Mouse (Mus musculus): Measurements from ENCODE around the gene Tll2. TPM values are rescaled to one million over a fixed set of nuclear protein-coding genes. Genes with fewer than 3 reads are reported as not detected.

The Tll2 gene
- polyA plus RNA-seq, 1 experiment from 2014 or later = not detected

GRCm38 (mm10) chr19:41087901-41088300 lies 118.7 kb downstream of the Tll2 start:
- no peak for ATAC-seq (replicated peaks; ENCODE audit: low FRiP score, low read depth)
- DNase-seq (ENCODE audit: low spot score) = no peak
- Histone ChIP-seq H3K9ac (ENCODE audit: low read depth, low read length) (no peak overlapping the region), H3K27ac (no peak overlapping the region), H3K4me2 (ENCODE audit: low read length) (no peak overlapping the region), H3K27me3 (ENCODE audit: insufficient read depth, low read length) (0 out of 2 replicates have a peak, but pooled peaks cover 4% of the 10 kb centered on the region), H3K4me1 (replicated peaks; ENCODE audit: insufficient read depth, low read length) (no peaks in the 10 kb centered on the region), H3K4me3 (replicated peaks; ENCODE audit: low read depth, low read length) (no peak overlapping the region), H3K36me3 (ENCODE audit: insufficient read depth, low read length) (no peaks in the 10 kb centered on the region), H3K9me3 (replicated peaks; ENCODE audit: low read length) (no peaks in the 10 kb centered on the region)
- TF ChIP-seq CTCF (IDR thresholded peaks at IDR 0.05; ENCODE audit: low read depth) = 0 out of 2 replicates have a peak, but pooled peaks have one; percentile 2
- WGBS = 35% methylated on average over 4 of the region's 4 CpGs

- DNase-seq (ENCODE audit: low spot score) (peak; percentile 85), ATAC-seq (replicated peaks; ENCODE audit: low FRiP score, low read depth) (0 out of 2 replicates have a peak, but pooled peaks have one; percentile 23)
- Histone ChIP-seq H3K36me3 (ENCODE audit: insufficient read depth, low read length) (no peaks in the 10 kb centered on the region), H3K27ac (no peak overlapping the region), H3K9me3 (replicated peaks; ENCODE audit: low read length) (no peaks in the 10 kb centered on the region), H3K9ac (ENCODE audit: low read depth, low read length) (no peak overlapping the region), H3K4me2 (ENCODE audit: low read length) (no peak overlapping the region), H3K4me1 (replicated peaks; ENCODE audit: insufficient read depth, low read length) (no peaks in the 10 kb centered on the region), H3K4me3 (replicated peaks; ENCODE audit: low read depth, low read length) (no peak overlapping the region), H3K27me3 (ENCODE audit: insufficient read depth, low read length) (0 out of 2 replicates have a peak, but pooled peaks cover 4% of the 10 kb centered on the region)
- WGBS = 4% methylated on average over 2 of the region's 2 CpGs
- TF ChIP-seq CTCF (IDR thresholded peaks at IDR 0.05; ENCODE audit: low read depth) = peak; percentile 92
Measured at GRCm38 (mm10) chr19:41086700-41087099, 119.9 kb downstream of the Tll2 start.

- Histone ChIP-seq H3K27ac (no peak overlapping the region), H3K27me3 (ENCODE audit: insufficient read depth, low read length) (0 out of 2 replicates have a peak, but pooled peaks cover 4% of the 10 kb centered on the region), H3K36me3 (ENCODE audit: insufficient read depth, low read length) (no peaks in the 10 kb centered on the region), H3K9me3 (replicated peaks; ENCODE audit: low read length) (no peaks in the 10 kb centered on the region), H3K4me1 (replicated peaks; ENCODE audit: insufficient read depth, low read length) (no peaks in the 10 kb centered on the region), H3K9ac (ENCODE audit: low read depth, low read length) (no peak overlapping the region), H3K4me3 (replicated peaks; ENCODE audit: low read depth, low read length) (no peak overlapping the region), H3K4me2 (ENCODE audit: low read length) (no peak overlapping the region)
- ATAC-seq (replicated peaks; ENCODE audit: low FRiP score, low read depth) = no peak
- DNase-seq (ENCODE audit: low spot score) = no peak
- TF ChIP-seq CTCF (IDR thresholded peaks at IDR 0.05; ENCODE audit: low read depth) = no peak
- WGBS = 89% methylated on average over 6 of the region's 6 CpGs
Measured at GRCm38 (mm10) chr19:41086289-41086688, 120.3 kb downstream of the Tll2 start.

- TF ChIP-seq CTCF (IDR thresholded peaks at IDR 0.05; ENCODE audit: low read depth) = no peak
- H3K27me3 ChIP-seq (ENCODE audit: insufficient read depth, low read length) = no peaks in the 10 kb centered on the region
- H3K4me2 ChIP-seq (ENCODE audit: low read length) = no peak overlapping the region
- no peaks in the 10 kb centered on the region for H3K9me3 ChIP-seq (replicated peaks; ENCODE audit: low read length)
- no peak for DNase-seq (ENCODE audit: low spot score)
- no peak for ATAC-seq (replicated peaks; ENCODE audit: low FRiP score, low read depth)
- no peaks in the 10 kb centered on the region for H3K4me1 ChIP-seq (replicated peaks; ENCODE audit: insufficient read depth, low read length)
- no peak overlapping the region for H3K9ac ChIP-seq (ENCODE audit: low read depth, low read length)
- 89% methylated on average over 14 of the region's 14 CpGs for WGBS
- H3K36me3 ChIP-seq (ENCODE audit: insufficient read depth, low read length) = no peaks in the 10 kb centered on the region
- no peak overlapping the region for H3K27ac ChIP-seq
- no peak overlapping the region for H3K4me3 ChIP-seq (replicated peaks; ENCODE audit: low read depth, low read length)
Measured at GRCm38 (mm10) chr19:41083646-41084045, 123.0 kb downstream of the Tll2 start.

- H3K4me1 ChIP-seq (replicated peaks; ENCODE audit: insufficient read depth, low read length) = no peaks in the 10 kb centered on the region
- H3K4me3 ChIP-seq (replicated peaks; ENCODE audit: low read depth, low read length) = no peak overlapping the region
- 83% methylated on average over 3 of the region's 3 CpGs for WGBS
- TF ChIP-seq CTCF (IDR thresholded peaks at IDR 0.05; ENCODE audit: low read depth) = no peak
- H3K9ac ChIP-seq (ENCODE audit: low read depth, low read length) = no peak overlapping the region
- ATAC-seq (replicated peaks; ENCODE audit: low FRiP score, low read depth) (no peak), DNase-seq (ENCODE audit: low spot score) (no peak)
- H3K27ac ChIP-seq = no peak overlapping the region
- H3K36me3 ChIP-seq (ENCODE audit: insufficient read depth, low read length) = no peaks in the 10 kb centered on the region
- H3K4me2 ChIP-seq (ENCODE audit: low read length) = no peak overlapping the region
- H3K9me3 ChIP-seq (replicated peaks; ENCODE audit: low read length) = no peaks in the 10 kb centered on the region
- no peaks in the 10 kb centered on the region for H3K27me3 ChIP-seq (ENCODE audit: insufficient read depth, low read length)
Measured at GRCm38 (mm10) chr19:41081589-41081988, 125.0 kb downstream of the Tll2 start.

- ATAC-seq (replicated peaks; ENCODE audit: low FRiP score, low read depth) = no peak
Measured at GRCm38 (mm10) chr19:41076906-41077305, 129.7 kb downstream of the Tll2 start, which contains the start of gene Opalin. Opalin (minus strand) TSS chr19:41077113.

More at GRCm38 (mm10) chr19:41076906-41077305, 129.7 kb downstream of the Tll2 start, which contains the start of gene Opalin:
- no peaks in the 10 kb centered on the region for H3K4me1 ChIP-seq (replicated peaks; ENCODE audit: insufficient read depth, low read length)
- no peak within 1 kb of the TSS for H3K27ac ChIP-seq
- no peaks in the 10 kb centered on the region for H3K27me3 ChIP-seq (ENCODE audit: insufficient read depth, low read length)
- no peaks in the 10 kb centered on the region for H3K9me3 ChIP-seq (replicated peaks; ENCODE audit: low read length)
- TF ChIP-seq CTCF (IDR thresholded peaks at IDR 0.05; ENCODE audit: low read depth) = no peak
- H3K4me2 ChIP-seq (ENCODE audit: low read length) = no peak within 1 kb of the TSS
- no peak within 1 kb of the TSS for H3K4me3 ChIP-seq (replicated peaks; ENCODE audit: low read depth, low read length)
- no peak for DNase-seq (ENCODE audit: low spot score)
- H3K36me3 ChIP-seq (ENCODE audit: insufficient read depth, low read length) = no peaks in the 10 kb centered on the region
- WGBS = 84% methylated on average over 3 of the region's 3 CpGs
- no peak within 1 kb of the TSS for H3K9ac ChIP-seq (ENCODE audit: low read depth, low read length)
